Mouse (Mus musculus) embryonic fibroblast, embryonic 13.5 days (primary cell): ENCODE results near the gene Rabepk. TPM values are rescaled to one million over a fixed set of nuclear protein-coding genes. Genes with fewer than 3 reads are reported as not detected.
"Not testable (repeated sequence)": the region's sequence is repeated elsewhere in the genome, so short reads cannot be mapped to it uniquely, and the experiment has no call there.

Experiments used
- H3K27ac ChIP-seq: 2 replicates; pipeline ENCODE4 v1.5.1; 2012; ENCODE audit warnings: low read length, control low read depth, inconsistent platforms; ENCODE audit not compliant: insufficient read depth
- H3K4me1 ChIP-seq: 2 replicates; pipeline ENCODE4 v1.6.1; 2011; ENCODE audit warnings: low read length; ENCODE audit not compliant: control insufficient read depth, insufficient read depth
- H3K4me3 ChIP-seq: 2 replicates; pipeline ENCODE4 v1.5.1; 2011; ENCODE audit warnings: mild to moderate bottlenecking, control low read depth, low read length; ENCODE audit not compliant: insufficient read depth
- CTCF ChIP-seq: IDR thresholded peaks from 2 replicates; pipeline ENCODE4 v1.5.1; 2011; ENCODE audit warnings: mild to moderate bottlenecking, control low read depth, low read length, moderate library complexity, borderline replicate concordance; ENCODE audit not compliant: insufficient read depth
- POLR2A ChIP-seq: IDR thresholded peaks from 2 replicates; pipeline ENCODE4 v1.6.1; 2011; ENCODE audit warnings: low read depth, mild to moderate bottlenecking, control low read depth, low read length, moderate library complexity
- polyA plus RNA-seq: library from polyadenylated mRNA; stranded (reverse); fragments of >200 nt; gene quantifications from 2 replicates; pipeline ENCODE4 v1.2.4, GENCODE M21; 2011; ENCODE audit warnings: low read depth; ENCODE audit not compliant: missing spikeins, insufficient read length

Gene Rabepk
- 40.7 and 41.3 TPM in 2 replicates for polyA plus RNA-seq

- Histone ChIP-seq H3K4me1 (0 out of 2 replicates have a peak, but pooled peaks cover 2% of the 10 kb centered on the region), H3K27ac (peak within 1 kb of the TSS; percentile 45), H3K4me3 (peak within 1 kb of the TSS; percentile 81)
- TF ChIP-seq CTCF = no peak
- TF ChIP-seq POLR2A = peak; percentile 65
These were observed at the start of gene Rabepk for GRCm38 (mm10) chr2:34799357-34800256. TSS of gene Rabepk (minus strand) at chr2:34799912.

- TF ChIP-seq CTCF (no peak), POLR2A (no peak)
- H3K4me3 ChIP-seq = no peak overlapping the region
- no peaks in the 10 kb centered on the region for H3K4me1 ChIP-seq
- H3K27ac ChIP-seq = no peak overlapping the region
These were observed 48.0 kb upstream of the Rabepk start for GRCm38 (mm10) chr2:34847702-34848101.

GRCm38 (mm10) chr2:34843211-34843939 is 43.7 kb upstream of the Rabepk start:
- H3K27ac ChIP-seq = no peak overlapping the region
- no peak overlapping the region for H3K4me3 ChIP-seq
- no peaks in the 10 kb centered on the region for H3K4me1 ChIP-seq
- no peak for TF ChIP-seq POLR2A
- TF ChIP-seq CTCF = no peak

GRCm38 (mm10) chr2:34841706-34842105 is 42.0 kb upstream of the Rabepk start:
- H3K4me1 ChIP-seq = no peaks in the 10 kb centered on the region
- no peak overlapping the region for H3K27ac ChIP-seq
- no peak overlapping the region for H3K4me3 ChIP-seq
- no peak for TF ChIP-seq POLR2A
- no peak for TF ChIP-seq CTCF

GRCm38 (mm10) chr2:34840143-34840542 is 40.4 kb upstream of the Rabepk start:
- not testable (repeated sequence) for H3K4me1 ChIP-seq, H3K4me3 ChIP-seq, H3K27ac ChIP-seq
- peak; percentile 28; the same call in 1 of the 2 replicates for TF ChIP-seq CTCF

GRCm38 (mm10) chr2:34835669-34836068 is 36.0 kb upstream of the Rabepk start:
- no peak for TF ChIP-seq CTCF
- TF ChIP-seq POLR2A = no peak
- Histone ChIP-seq H3K4me3 (no peak overlapping the region), H3K4me1 (no peaks in the 10 kb centered on the region; the same call in 1 of the 2 replicates), H3K27ac (no peak overlapping the region)

GRCm38 (mm10) chr2:34833624-34834023 is 33.9 kb upstream of the Rabepk start:
- H3K27ac ChIP-seq = no peak overlapping the region
- no peak for TF ChIP-seq POLR2A
- TF ChIP-seq CTCF = no peak
- no peaks in the 10 kb centered on the region; the same call in 1 of the 2 replicates for H3K4me1 ChIP-seq
- no peak overlapping the region for H3K4me3 ChIP-seq

GRCm38 (mm10) chr2:34832766-34833457 is 33.2 kb upstream of the Rabepk start, which contains the start of gene Gm34653:
TSS of gene Gm34653 (plus strand) at chr2:34833007.
- not testable (repeated sequence) for H3K4me1 ChIP-seq, H3K27ac ChIP-seq, H3K4me3 ChIP-seq

GRCm38 (mm10) chr2:34830066-34830465 is 30.4 kb upstream of the Rabepk start:
- not testable (repeated sequence) for H3K4me3 ChIP-seq, H3K4me1 ChIP-seq, H3K27ac ChIP-seq
